Mouse (Mus musculus) ES-E14 (cell line): ENCODE results near the gene Dtnb. TPM values are rescaled to one million over a fixed set of nuclear protein-coding genes. Genes with fewer than 3 reads are reported as not detected.

ENCODE experiments used
- DNase-seq: peaks from one replicate; pipeline ENCODE4 v3.0.0-alpha.2; 2013; ENCODE audit warnings: low read depth, low spot score
- H3K27ac ChIP-seq: 2 replicates; pipeline ENCODE4 v1.5.1; 2012; ENCODE audit warnings: low read depth, mild to moderate bottlenecking, low read length, moderate library complexity, mixed read lengths; ENCODE audit not compliant: poor library complexity, insufficient read depth, severe bottlenecking
- H3K36me3 ChIP-seq: 2 replicates; pipeline ENCODE4 v1.6.1; 2012; ENCODE audit warnings: mild to moderate bottlenecking, low read length, moderate library complexity, mixed read lengths; ENCODE audit not compliant: control insufficient read depth, poor library complexity, insufficient read depth, severe bottlenecking
- H3K4me1 ChIP-seq, 2 experiments: fragments of 150-350 bp in 1 of 2; sonication (generic) in 1 of 2; 2 replicates each; pipeline ENCODE4 v1.6.1; 2012; ENCODE audit warnings: low read length in 2 of 2, mild to moderate bottlenecking in 1 of 2, mixed read lengths in 1 of 2; ENCODE audit not compliant: control insufficient read depth in 2 of 2, insufficient read depth in 2 of 2, poor library complexity in 1 of 2
- H3K4me3 ChIP-seq, 2 experiments: fragments of 150-350 bp in 1 of 2; sonication (generic) in 1 of 2; 2 replicates each; pipeline ENCODE4 v1.5.1; 2012; ENCODE audit warnings: low read length in 2 of 2, low read depth in 1 of 2, mild to moderate bottlenecking in 1 of 2, mixed read lengths in 1 of 2; ENCODE audit not compliant: insufficient read depth in 1 of 2, poor library complexity in 1 of 2, severe bottlenecking in 1 of 2
- H3K9ac ChIP-seq: 2 replicates; pipeline ENCODE4 v1.6.1; 2012; ENCODE audit warnings: low read depth, mild to moderate bottlenecking, low read length, mixed read lengths; ENCODE audit not compliant: poor library complexity, insufficient read depth, severe bottlenecking
- H3K9me3 ChIP-seq: fragments of 150-350 bp; sonication (generic); 2 replicates; pipeline ENCODE4 v1.6.1; 2012; ENCODE audit warnings: low read depth, mild to moderate bottlenecking, low read length; ENCODE audit not compliant: control insufficient read depth, insufficient read depth
- CHD2 ChIP-seq: IDR thresholded peaks from 2 replicates; pipeline ENCODE4 v1.6.1; 2014; ENCODE audit warnings: mild to moderate bottlenecking, low read depth, low read length, inconsistent platforms
- HCFC1 ChIP-seq: IDR thresholded peaks from 2 replicates; pipeline ENCODE4 v1.6.1; 2012; ENCODE audit warnings: low read length, inconsistent platforms, borderline replicate concordance; ENCODE audit not compliant: insufficient read depth
- MAFK ChIP-seq: IDR thresholded peaks from 2 replicates; pipeline ENCODE4 v1.6.1; 2014; ENCODE audit warnings: mild to moderate bottlenecking, low read depth, low read length, inconsistent platforms; ENCODE audit not compliant: insufficient read depth
- ZC3H11A ChIP-seq: IDR thresholded peaks from 2 replicates; pipeline ENCODE4 v1.6.1; 2012; ENCODE audit warnings: low read depth, mild to moderate bottlenecking, inconsistent platforms, low read length, borderline replicate concordance
- ZNF384 ChIP-seq: IDR thresholded peaks from 2 replicates; pipeline ENCODE4 v1.6.1; 2012; ENCODE audit warnings: low read depth, low read length, inconsistent platforms
- in situ Hi-C, 2 experiments: fragments of 600-800 bp; cut with MboI; formaldehyde crosslinking; loops; one replicate each; pipeline ENCODE4 v1.15.1; 2025; ENCODE audit warnings: low sequenced_read_pairs in 2 of 2, inconsistent platforms in 1 of 2; ENCODE audit not compliant: unreplicated experiment in 2 of 2
- total RNA-seq: library from RNA; depleted of rRNA; stranded (reverse); fragments of 300-350 nt; gene quantifications from 2 replicates; pipeline ENCODE4 v1.2.3, GENCODE M21; 2012

Gene Dtnb
- total RNA-seq, 1 experiment: 31.2 TPM

DNA sequence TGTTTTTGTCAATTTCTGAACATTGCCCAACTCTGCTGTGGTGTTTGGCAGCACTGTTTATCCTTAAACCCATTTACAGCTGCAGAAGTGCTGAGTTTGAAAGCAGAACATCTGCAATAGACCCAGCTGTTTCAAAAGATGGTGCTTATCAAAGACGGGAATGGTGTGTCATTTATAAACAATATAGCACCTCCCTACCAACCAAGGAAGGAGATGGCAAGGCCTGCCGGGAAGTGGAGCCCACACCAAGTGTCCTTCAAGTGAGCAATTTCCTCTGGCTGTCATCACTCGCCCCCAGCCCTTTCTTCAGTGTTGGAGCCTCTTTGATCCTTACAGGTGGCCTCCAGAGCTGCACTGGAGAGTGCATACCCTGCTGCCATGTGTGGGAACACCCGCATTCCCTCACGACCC is 97.8 kb downstream of the Dtnb start:
- Histone ChIP-seq H3K9me3 (no peaks in the 10 kb centered on the region), H3K36me3 (peaks cover 3% of the 10 kb centered on the region; the same call in 1 of the 2 replicates), H3K4me1 (peaks cover 0 to 5% of the 10 kb centered on the region in 2 experiments; a peak in 3 of 4 replicates), H3K27ac (no peak overlapping the region), H3K9ac (no peak overlapping the region), H3K4me3 (no peak overlapping the region)
- DNase-seq: no peak
- in situ Hi-C loops: no loop called here
- no peak for TF ChIP-seq MAFK

DNA sequence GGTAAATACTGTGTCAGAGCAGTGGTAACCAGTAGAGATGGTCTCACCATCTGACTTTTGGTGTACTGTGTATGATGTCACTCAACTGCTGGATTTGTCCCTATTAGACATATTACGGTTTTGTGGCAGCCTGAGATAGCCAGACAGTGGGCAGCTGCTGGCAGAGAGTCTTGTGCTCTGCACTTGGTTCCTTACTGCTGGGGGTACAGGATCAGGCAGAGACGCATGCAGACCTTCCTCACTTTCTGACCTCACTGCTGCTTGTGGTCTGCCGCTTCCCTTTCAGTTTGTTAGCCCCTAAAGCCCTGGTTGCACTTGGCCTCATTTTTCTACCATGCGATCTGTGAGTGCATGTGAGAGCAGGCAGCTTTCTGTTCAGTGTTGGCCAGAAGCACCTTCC is 98.9 kb downstream of the Dtnb start:
- peaks cover 0 to 3% of the 10 kb centered on the region in 2 experiments; a peak in 2 of 4 replicates for H3K4me1 ChIP-seq
- in situ Hi-C loops: no loop called here
- H3K27ac ChIP-seq: no peak overlapping the region
- no peaks in the 10 kb centered on the region for H3K9me3 ChIP-seq
- no peak for DNase-seq
- H3K4me3 ChIP-seq: no peak overlapping the region
- peaks cover 3% of the 10 kb centered on the region; the same call in 1 of the 2 replicates for H3K36me3 ChIP-seq
- no peak overlapping the region for H3K9ac ChIP-seq
- TF ChIP-seq ZC3H11A: no peak

DNA sequence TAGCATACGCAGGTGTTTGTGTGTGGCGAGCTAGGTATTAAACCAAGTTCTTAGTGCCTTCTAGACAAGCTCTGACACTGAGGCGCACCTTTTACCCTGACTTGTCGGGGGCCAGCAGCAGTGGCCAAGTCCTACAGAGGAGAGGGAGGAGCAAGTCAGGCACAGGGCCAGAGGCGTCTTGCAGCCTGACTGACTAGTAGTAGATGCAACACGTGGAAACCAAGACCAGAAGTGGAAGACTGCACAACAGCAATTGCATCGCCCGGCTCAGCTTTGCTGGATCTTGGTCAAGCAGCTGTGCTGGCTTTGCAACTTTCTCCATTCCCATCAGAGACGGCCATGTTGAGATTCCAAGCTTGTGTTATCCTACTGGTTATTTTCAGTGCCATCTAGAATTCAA is 100.6 kb downstream of the Dtnb start:
- peaks cover 3% of the 10 kb centered on the region; the same call in 1 of the 2 replicates for H3K36me3 ChIP-seq
- no peak overlapping the region for H3K27ac ChIP-seq
- H3K9me3 ChIP-seq: no peaks in the 10 kb centered on the region
- H3K4me3 ChIP-seq: no peak overlapping the region
- in situ Hi-C loops: no loop called here
- DNase-seq: no peak
- TF ChIP-seq MAFK: no peak
- no peak for TF ChIP-seq ZC3H11A
- TF ChIP-seq CHD2: no peak
- no peak for TF ChIP-seq HCFC1
- TF ChIP-seq ZNF384: no peak
- no peak overlapping the region for H3K9ac ChIP-seq
- peaks cover 0 to 3% of the 10 kb centered on the region in 2 experiments; a peak in 2 of 4 replicates for H3K4me1 ChIP-seq

DNA sequence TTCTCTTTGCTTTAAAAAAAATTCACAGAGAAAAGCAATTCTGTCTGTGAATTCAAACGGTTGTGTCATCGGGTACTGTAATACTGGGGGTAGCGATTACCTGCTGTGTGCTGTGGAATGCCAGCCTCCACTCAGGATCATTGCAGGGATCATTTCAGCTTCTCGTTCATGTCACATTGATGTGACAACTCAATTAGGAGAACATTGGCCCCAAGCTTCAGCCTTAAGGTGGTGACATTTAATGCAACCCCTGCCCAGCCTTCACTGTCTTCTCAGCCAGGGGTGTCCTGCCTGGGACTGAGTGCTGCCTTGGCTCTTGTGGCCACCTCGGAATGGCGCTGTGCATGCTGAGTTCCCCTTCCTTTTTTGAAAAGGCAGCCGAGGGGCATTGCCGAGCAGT is 101.7 kb downstream of the Dtnb start:
- no peak for TF ChIP-seq HCFC1
- TF ChIP-seq ZNF384: no peak
- no peak for TF ChIP-seq CHD2
- TF ChIP-seq ZC3H11A: no peak
- TF ChIP-seq MAFK: no peak
- no peak overlapping the region for H3K4me3 ChIP-seq
- in situ Hi-C loops: no loop called here
- no peak overlapping the region for H3K27ac ChIP-seq
- H3K9ac ChIP-seq: no peak overlapping the region
- peaks cover 0 to 3% of the 10 kb centered on the region in 2 experiments; a peak in 2 of 4 replicates for H3K4me1 ChIP-seq
- no peak for DNase-seq
- H3K36me3 ChIP-seq: peaks cover 3% of the 10 kb centered on the region; the same call in 1 of the 2 replicates
- no peaks in the 10 kb centered on the region for H3K9me3 ChIP-seq

DNA sequence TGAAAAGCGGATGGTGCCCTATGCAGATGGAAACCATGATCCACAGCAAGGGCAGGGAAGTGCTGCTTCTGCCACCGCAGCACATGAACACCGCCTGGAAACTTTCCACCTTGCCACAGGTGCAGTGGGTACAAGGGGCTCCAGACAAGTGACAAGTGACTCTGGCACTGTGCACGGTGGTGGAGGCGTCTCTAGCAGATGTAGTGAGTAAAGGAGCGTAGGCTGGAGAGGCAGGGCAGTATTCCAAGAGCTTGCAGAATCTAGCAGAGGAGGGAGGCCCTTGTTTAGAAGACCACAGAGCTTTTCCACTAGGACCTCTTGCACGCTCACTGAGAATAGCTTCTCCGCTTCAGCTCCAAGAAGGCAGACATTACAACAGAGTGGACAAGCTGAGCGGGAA is 102.7 kb downstream of the Dtnb start:
- Histone ChIP-seq H3K27ac (no peak overlapping the region), H3K4me1 (peaks cover 0 to 3% of the 10 kb centered on the region in 2 experiments; a peak in 2 of 4 replicates), H3K9me3 (no peaks in the 10 kb centered on the region), H3K36me3 (peaks cover 3% of the 10 kb centered on the region; the same call in 1 of the 2 replicates), H3K9ac (no peak overlapping the region), H3K4me3 (no peak overlapping the region)
- no peak for DNase-seq
- in situ Hi-C loops: no loop called here
- TF ChIP-seq CHD2: no peak
- no peak for TF ChIP-seq HCFC1
- no peak for TF ChIP-seq ZNF384
- no peak for TF ChIP-seq MAFK
- no peak for TF ChIP-seq ZC3H11A
